Mouse (Mus musculus): ENCODE results near the gene Il1r1.
"Not testable (repeated sequence)": the region's sequence is repeated elsewhere in the genome, so short reads cannot be mapped to it uniquely, and the experiment has no call there.

Gene Il1r1

DNA sequence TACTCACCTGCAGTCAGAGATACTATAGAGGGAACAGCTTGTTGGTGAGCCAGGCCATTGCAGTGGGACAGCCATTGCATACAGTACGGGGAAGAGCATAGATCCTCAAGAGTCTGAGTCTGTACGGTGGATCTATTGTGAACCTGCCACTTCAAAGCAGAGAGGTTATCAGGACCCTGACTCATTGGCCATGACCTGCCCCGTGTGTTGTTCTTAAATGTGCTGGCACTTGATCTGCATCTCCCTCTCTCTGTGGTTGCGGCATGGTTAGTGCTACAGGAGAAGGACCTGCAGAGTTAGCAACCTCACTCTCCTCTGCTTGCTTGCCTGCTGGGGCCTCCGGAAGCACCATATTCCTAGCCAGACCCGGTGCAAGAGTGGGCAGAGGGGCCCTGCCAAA, 43.7 kb downstream of the Il1r1 start:
- no peak for DNase-seq (ENCODE audit: extremely low read depth, low read depth, low spot score)

DNA sequence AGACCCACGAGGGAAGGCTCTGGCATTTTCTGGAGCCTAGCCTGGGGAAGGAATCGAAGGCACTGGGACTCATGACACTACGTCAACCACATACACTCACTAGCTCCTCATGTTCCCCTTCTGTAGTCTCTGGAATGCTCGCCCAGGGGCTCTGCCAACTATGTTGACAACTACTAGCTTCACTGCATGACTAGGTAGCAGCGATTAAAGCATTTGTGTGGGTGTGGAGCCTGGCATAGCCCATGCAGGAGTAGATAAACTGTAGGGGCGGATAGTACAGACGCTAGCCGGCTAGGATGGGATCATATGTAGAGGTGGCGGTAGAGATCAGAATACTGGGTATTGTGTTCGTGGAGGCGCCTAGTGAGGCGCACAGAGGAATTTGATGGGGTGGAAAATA, 45.5 kb downstream of the Il1r1 start:
- DNase-seq (ENCODE audit: extremely low read depth, low read depth, low spot score) = no peak

DNA sequence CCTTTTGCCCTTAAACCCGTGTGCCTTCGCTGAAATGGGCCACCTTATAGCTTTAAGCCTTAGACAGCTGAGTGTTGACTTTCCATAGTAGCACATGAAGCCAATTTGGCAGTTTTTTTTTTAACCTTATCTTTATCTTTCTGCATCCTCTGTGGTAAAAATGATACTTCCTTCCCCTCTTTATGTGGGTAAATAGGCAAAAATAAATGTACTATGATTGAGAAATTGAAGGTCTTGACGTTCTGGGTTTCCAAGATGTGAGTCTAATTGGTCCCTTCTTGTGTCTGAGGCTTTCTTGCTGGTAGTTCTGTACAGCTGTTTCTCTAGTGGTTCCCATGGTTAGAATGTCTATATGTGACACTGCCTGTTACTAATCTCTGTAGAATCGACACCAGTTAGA, 46.2 kb downstream of the Il1r1 start:
- no peak for DNase-seq (ENCODE audit: extremely low read depth, low read depth, low spot score)

DNA sequence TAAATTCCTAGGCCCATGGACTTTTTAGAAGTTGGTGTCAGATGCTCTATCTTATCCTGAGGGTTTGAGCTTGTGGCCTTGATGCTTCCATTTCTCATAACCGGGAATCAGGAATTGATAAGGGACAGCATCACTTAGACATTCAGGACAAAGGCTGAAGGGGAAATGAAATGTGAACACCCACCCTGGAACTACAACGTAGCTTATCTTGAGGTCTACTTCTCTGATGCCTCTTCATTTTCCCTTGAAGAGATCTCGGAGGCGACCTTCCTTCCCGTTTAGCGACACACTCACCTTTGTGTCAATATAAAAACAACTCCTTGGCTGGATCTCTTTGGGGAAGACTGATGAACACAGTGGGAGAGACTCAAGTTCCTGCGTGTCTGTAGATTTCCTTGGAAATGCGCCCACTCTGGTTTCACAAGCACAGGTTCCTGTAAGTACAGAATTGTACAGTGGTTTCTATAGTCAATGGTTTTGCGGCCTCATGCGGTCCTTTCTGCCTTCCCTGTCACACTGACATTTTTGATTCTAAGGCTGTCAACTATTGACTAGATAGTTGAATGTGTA, 46.7 kb downstream of the Il1r1 start:
- DNase-seq (ENCODE audit: extremely low read depth, low read depth, low spot score) = peak; percentile 66

DNA sequence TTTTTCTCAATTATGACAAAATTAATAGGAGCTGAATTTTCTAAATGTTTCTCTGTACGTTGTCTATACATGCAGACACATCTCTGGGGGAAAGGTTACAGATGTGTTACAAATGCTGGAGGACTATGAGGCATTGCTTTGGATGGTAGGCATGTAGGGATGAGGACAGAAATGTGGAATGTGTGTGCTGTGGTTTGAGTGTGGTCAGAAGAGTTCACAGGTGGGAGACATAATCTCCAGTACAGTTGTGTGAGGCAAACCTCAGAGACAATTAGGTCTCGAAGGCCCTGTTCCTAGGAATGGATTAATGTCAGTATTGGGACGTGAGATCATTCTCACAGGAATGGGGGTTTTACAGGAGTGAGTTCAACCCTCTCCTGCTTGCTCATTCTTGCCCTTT, 47.3 kb downstream of the Il1r1 start:
- no peak for DNase-seq (ENCODE audit: extremely low read depth, low read depth, low spot score)

DNA sequence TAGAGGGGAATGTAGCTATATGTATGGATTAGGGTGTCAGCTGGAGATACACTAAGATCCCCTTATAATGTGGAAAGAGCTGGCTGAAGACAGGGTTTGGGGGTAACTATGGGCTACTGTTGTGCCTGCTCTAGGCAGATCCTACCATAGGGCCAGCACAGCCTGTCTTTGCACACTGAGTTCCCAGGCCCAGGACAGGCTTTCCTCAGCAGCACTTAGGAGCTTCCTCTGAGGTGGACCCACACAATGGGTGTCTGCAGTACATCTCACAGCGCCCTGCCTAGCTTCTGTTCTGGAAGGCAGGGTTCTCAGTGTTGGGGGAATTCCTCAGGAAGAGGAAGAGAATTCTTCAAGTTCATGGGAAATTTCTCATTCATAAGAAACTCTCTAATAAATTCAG, 48.6 kb downstream of the Il1r1 start:
- DNase-seq (ENCODE audit: extremely low read depth, low read depth, low spot score) = no peak

DNA sequence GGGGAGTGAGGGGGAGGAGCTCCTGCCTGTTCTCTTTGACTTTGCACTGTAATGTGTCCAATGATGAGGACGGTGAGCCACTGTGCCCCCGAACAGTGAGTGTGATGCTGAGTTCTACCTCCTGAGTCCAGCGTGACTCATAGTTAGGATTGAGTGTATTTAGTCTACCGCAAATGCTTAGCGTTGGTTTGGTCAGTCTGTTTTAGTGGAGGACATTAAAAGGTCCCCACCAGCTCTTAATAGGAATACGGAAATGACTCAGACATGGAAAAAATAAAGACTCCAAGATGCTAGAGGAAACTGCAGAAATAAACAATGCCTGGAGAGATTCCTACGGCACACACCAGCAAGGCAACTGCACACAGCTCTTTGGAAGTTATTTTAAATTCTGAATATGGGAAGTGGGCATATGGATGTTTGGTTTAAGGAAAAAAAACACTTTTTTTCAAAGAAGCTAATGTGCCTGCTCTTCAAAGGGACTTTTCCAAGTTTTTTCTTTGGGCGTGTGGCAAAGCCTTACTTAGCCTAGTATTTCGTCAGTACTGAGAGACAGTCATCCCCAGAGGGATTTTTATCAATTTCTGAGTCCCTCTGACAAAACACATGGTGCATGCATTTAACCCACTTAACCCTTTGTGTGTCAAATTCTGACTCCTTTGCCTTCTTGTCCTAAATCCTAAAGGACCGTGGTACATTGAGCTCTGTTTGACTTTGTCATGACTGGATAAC, 50.6 kb downstream of the Il1r1 start:
- no peak for DNase-seq (ENCODE audit: extremely low read depth, low read depth, low spot score)

DNA sequence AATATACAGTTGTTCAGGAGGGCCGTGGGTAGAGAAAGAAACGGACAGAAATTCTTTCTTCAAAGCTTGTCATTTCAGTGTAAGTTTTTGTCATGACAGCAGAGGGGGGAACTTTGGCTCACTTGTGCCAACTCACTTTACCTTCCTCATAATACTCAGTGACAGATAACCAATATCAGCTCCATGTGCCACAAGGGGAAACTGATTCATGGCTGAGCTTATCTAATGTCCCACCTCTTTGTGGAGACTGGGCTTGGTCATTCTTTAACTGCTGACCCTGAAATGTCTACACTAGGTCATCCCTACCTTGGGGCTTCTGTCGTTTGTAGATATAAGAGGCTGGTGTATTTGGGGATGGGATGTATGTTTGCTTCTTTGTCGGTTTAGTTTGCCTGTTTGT, 53.1 kb downstream of the Il1r1 start:
- no peak for DNase-seq (ENCODE audit: extremely low read depth, low read depth, low spot score)

DNA sequence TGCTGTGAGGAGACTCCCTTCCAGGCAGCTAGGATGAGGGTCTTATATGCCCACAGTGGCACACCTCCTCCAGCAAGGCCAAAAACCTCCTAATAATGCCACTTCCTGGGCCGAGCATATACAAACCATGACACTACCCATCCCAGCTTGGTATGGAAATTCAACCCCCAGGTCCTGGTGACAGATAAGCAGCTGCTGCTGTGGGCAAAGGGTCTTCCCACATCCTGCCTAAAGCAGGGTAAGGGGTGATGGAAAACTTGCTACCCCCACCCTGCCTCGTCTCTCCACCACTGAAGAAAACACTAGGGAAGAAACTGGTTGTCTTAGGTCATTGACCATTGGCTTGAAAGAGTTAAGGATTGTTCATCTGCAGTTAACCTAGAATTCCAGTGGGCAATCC, 53.8 kb downstream of the Il1r1 start:
- no peak for DNase-seq (ENCODE audit: extremely low read depth, low read depth, low spot score)

DNA sequence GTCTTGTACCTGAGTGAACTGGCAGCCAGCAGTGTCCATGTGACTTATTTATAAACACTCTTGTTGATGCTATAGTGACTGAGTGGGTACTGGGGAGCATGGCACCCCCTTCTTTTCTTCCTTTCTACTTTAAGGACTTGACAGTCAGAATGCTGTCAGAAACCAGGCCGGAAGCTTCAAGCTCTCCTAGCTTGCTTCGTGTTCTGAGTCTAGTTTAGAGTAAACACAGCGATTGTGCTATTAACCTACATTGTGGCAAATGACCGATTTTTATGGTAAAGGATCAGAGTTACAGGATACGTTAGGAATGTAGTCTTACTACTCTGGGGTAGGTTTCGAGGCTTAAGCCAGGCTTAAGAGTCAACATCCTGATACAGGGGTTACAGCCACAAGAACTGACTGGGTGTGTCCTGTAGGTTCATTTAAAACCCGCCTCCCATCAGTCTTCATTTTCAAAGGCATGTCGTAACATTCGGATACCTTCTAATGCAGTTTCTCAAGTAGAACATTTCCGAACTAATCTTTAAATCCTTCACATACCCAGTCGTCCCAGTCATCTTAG, 54.4 kb downstream of the Il1r1 start:
- DNase-seq (ENCODE audit: extremely low read depth, low read depth, low spot score) = no peak

DNA sequence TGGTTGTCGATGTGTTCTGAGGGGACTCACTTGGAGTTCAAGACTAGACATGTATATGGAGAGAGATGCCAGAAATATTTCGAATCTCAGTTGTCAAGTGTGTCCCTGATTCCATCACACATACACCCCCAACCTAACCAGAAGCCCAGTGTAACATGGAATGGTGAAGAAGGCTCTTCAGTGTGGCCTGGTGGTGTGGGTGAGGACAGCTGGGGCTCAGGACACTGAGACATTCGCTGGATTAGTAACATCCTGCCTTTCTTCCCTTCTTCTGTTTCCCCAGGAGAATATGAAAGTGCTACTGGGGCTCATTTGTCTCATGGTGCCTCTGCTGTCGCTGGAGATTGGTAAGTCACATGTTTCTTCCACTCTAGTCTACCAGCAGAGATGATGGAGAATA, 57.1 kb downstream of the Il1r1 start:
- DNase-seq (ENCODE audit: extremely low read depth, low read depth, low spot score) = no peak

DNA sequence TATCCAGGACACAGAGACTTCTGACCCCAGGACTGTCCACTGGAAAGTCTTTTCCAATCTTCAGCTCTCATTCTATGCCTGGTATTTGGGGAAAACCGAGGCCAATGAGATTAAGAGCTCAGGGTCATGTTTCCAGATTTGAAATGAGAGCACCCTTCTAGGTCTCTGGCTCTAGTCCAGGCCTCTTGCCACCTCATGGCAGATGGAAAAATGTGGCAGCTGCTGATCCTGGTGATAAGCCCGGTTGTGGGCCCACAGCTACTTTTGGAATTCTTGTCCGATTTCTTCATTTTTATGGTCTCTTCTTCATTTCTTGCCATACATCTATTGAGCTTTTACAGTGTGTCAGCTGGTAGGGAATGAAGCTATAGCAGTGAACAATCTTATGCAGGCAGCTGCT, 57.5 kb downstream of the Il1r1 start:
- DNase-seq (ENCODE audit: extremely low read depth, low read depth, low spot score) = no peak

DNA sequence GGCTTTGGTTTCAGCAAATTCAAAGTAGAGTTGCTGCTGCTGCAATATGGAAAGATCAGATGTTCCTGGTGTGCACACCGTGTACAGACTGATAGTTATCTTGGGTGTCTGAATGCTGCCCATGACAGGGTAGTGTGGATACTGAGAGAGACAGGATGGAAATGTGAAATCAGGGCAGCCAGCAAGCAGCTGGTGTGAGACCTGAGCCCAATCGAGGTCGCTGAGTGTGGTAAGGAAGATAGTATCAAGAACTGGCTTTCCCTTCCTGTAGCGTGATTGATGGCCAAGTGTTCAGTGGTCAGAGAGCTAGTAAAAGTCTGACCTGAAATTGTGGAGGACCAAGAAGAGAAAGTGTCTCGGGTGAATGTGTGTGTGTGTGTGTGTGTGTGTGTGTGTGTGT, 59.1 kb downstream of the Il1r1 start:
- DNase-seq (ENCODE audit: extremely low read depth, low read depth, low spot score) = no peak

DNA sequence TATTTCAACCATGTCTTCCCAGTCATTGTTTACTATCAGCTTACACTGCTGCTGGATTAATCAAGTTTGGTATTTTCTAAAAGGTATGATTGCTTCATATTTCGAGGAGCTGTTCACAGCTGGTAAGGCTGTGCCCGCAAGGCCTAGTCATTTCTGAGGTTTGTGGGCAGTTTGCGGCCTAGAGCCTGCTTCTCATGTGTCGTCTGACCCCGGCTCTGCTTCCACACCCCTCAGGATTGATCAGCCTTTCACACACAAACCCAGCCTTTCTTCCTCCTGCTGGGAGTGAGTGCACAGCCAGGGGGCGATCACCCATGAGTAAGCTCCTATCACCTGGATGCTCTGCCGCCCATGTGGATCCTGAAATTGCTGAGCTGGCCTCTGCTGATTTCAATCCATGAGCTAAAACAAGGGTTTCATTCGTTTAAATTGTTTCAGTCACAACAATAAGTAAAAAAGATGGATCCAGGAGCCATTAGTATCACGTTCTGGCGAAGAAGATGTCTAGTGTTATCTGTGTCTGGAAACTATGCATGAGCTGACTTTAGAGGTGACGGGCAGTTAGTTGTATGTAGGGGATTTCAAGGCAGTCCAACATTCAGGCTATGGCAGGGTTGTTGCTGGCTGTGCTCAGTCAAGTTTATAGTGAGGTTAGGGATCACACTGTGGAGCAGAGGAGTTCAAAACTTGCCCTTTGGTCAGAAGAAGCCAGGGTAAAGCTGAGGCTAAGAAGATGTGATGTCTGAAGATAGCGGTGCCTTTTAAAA, 65.8 kb downstream of the Il1r1 start:
- no peak for DNase-seq (ENCODE audit: extremely low read depth, low read depth, low spot score)

DNA sequence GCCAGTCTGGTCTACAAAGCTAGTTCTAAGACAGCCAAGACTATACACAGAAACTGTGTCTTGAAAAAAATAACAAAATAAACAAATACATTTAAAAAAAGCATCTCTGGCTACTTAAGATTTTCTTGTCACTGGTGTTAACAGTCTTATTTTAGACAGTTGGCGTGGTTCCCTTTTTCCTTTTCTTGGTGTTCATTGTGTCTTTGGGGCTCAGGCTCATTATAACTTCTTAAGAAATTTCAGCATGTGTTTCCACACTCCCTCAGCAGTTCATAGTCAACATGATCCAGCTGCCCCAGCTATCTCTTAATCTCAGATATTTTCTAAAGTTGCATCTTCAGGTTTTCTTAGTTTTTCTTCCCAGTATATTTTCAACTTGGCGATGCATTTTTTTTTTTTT, 67.4 kb downstream of the Il1r1 start:
- DNase-seq (ENCODE audit: extremely low read depth, low read depth, low spot score) = no peak

DNA sequence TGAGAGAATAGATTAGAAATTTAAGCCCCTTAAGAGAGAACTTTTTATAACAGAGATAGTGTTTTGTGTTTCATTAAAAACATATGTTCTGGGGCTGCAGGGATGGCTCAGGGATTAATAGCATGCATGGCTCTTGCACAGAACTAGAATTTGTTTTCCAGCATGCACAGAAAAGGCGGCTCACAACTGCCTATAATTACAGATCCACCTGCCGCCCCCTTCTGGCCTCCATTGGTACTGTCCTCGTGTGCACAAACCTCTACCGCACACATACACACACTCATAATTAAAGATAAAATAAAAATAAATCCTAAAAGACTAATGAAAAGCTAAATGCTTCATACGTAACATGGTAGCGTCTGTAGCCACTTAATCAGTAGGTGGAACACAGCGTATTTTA, 69.0 kb downstream of the Il1r1 start:
- DNase-seq (ENCODE audit: extremely low read depth, low read depth, low spot score) = no peak

DNA sequence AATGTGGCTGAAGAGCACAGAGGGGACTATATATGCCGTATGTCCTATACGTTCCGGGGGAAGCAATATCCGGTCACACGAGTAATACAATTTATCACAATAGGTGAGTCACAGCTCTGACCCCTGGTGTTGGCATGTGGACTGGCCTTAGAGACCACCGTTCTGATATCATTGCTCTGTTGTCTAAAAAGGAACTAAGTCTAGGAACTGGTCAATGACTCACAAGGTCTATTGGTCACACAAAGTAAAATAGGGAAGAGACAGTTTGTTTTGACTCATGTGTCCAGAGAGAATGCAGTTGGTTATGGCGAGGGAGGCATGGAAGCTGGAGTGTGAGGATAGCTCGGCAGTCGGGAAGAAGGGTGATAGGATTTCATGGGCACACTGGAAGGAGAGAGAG, 69.9 kb downstream of the Il1r1 start:
- DNase-seq (ENCODE audit: extremely low read depth, low read depth, low spot score) = no peak

DNA sequence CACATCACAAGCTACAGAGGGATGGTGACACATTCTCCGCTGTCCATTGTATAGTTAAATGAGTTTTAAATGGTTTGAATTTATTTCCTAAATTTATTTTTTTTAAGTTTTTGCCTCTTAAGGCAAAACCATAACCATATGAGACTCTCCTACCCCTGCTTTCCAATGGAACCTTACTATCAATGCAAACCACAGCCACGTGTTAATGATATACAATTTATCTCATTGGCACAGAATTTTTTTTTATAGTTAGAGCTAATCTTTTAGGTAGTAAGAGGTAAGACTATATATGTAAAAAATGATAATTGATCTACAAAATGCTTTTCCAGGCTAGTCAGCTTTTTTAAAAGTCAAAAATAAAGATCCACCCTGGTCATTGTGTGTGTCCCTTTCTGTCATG, 73.2 kb downstream of the Il1r1 start:
- no peak for DNase-seq (ENCODE audit: extremely low read depth, low read depth, low spot score)

DNA sequence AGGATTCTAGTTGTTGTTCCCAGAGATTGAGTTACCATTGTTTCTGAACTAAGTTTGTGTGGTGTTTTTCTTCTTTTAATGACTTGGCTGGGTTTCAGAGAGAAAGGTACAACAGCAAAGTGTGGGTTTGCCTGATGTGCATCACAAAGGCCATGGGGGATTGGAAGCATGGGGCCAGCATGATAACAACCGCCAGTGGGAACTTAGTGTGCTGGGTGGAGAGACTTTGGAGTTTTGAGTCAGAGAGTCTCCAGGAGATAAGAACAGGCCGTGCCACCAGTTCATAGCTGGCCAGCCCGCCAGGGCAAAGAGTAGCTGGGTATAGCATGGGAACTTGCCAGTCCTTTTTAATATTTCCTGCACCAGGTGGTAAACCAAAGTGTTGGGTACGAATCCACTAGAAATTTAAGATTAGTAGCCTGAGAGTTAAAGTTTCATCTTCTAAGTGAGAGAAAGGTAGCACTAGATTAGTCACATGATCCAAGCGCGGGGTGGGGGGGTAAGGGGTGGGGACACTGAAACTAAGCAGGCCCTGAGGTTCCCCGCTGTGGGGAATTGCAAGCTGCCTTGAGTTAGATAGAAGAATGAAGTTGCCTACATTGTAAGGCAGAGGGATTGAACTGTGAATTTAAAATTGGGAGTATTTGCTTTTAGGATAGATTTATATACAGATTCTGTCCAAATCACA, 78.4 kb downstream of the Il1r1 start:
- DNase-seq (ENCODE audit: extremely low read depth, low read depth, low spot score) = no peak

DNA sequence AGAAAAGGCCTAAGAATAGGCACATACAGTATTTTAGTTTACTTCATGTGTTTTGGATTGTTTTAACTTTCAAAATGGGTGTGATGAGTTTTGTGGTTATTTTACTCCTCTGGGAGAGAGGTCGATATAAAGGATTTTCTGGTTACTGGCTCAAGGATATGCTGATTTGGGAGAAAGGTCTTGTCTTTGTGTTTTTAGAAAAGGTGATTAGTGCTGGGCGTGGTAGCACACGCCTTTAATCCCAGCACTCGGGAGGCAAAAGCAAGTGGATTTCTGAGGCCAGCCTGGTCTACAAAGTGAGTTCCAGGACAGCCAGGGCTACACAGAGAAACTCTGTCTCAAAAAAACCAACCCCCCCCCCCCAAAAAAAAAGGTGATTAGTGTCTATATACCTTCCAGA, 79.4 kb downstream of the Il1r1 start:
- DNase-seq (ENCODE audit: extremely low read depth, low read depth, low spot score) = not testable (repeated sequence)

DNA sequence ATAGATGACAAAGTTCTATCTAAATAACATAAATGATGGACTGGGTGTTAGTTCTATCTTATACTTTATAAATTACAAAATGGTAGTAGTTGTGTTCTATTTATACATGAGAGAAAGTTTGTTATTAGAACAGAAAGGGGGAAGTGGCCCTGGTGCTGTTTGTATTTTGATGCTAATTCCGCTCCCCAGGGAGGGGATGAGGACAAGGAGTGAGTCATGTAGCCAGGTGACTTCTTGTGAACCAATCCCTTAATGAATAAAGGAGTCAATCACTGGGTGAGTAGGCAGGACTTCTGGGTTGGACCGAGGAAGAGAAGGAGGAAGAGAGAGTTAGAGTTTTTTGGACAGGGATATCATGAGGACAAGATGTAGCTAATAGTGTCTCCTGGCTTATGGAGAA, 81.2 kb downstream of the Il1r1 start:
- no peak for DNase-seq (ENCODE audit: extremely low read depth, low read depth, low spot score)

DNA sequence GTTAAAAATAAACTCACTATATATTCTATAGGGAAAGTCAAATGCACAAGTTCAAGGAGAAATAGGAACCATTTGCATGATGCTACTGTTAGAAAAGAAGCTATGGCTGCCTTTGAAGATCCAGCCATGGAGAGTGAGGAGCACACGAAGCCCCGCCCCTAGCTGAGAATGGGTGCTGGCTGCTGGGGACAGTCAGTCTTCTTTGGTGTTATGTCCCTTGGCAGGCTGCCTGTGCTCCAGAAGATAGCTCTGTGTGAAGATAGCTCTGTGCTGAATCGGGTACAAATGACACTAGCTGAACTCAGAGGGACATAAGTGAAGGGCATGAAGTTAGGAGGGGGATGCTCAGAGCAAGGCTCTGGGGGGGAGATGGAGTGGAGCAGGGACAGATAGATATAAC, 86.2 kb downstream of the Il1r1 start:
- DNase-seq (ENCODE audit: extremely low read depth, low read depth, low spot score) = no peak

All from fat pad, adult 2 months (tissue).